ENCODE assay signal across 8 mouse cellular contexts in genomic region chr10:7681343-7682025, GRCm38 (mm10). TPM values are rescaled to one million over a fixed set of nuclear protein-coding genes. Genes with fewer than 3 reads are reported as not detected.
A peak's percentile ranks its signal among the peaks of the same experiment; 100 is the strongest.
DNase-seq lines count a peak whose midpoint lies in the region; ATAC-seq and TF ChIP-seq lines count a peak whose summit lies in the region.

No protein-coding gene starts in this region.

- H3K4me3 ChIP-seq in G1E (ENCODE audit: low read depth, low read length): peak overlapping the region; percentile 87
- H3K4me3 ChIP-seq in cerebellum, adult 2 months (replicated peaks; ENCODE audit: insufficient read depth, low read depth, low read length): peak overlapping the region; percentile 89
- H3K4me3 ChIP-seq in forebrain, embryonic 16.5 days (replicated peaks; ENCODE audit: low read length): peak overlapping the region; percentile 93
- peak overlapping the region; percentile 92 for H3K4me3 ChIP-seq in lung, embryonic 15.5 days
- peak overlapping the region; percentile 88 for H3K4me3 ChIP-seq in olfactory bulb, adult 2 months (ENCODE audit: insufficient read depth, low read depth, low read length)

- TF ChIP-seq CTCF in G1E (IDR thresholded peaks at IDR 0.05; ENCODE audit: low read depth, low read length): no peak
- TF ChIP-seq CTCF in cerebellum, adult 2 months (IDR thresholded peaks at IDR 0.05; ENCODE audit: borderline replicate concordance, insufficient read depth, low read depth, low read length): peak; percentile 17; the same call in 1 of the 2 replicates
- TF ChIP-seq CTCF in olfactory bulb, adult 2 months (IDR thresholded peaks at IDR 0.05; ENCODE audit: insufficient read depth, low read depth, low read length): no peak

- peak; percentile 74 for DNase-seq in G1E (ENCODE audit: low spot score)
- peak; percentile 73 to 78 for DNase-seq in cerebellum, adult 2 months
- peak; percentile 77 to 83 for DNase-seq in heart, postnatal 36 days
- DNase-seq in layer of hippocampus, adult 8-10 months (ENCODE audit: low spot score in 2 of 2): peak; percentile 26 to 28
- peak; percentile 38 to 59 for DNase-seq in thymus, adult 18-20 months

- H3K9me3 ChIP-seq in G1E (replicated peaks): no peaks in the 10 kb centered on the region
- H3K9me3 ChIP-seq in forebrain, embryonic 16.5 days (ENCODE audit: control insufficient read depth, low read length): no peaks in the 10 kb centered on the region
- H3K9me3 ChIP-seq in lung, embryonic 15.5 days: no peaks in the 10 kb centered on the region

- 1% methylated on average over 61 of the region's 64 CpGs for WGBS in cerebellum, adult 2 months
- under 1% methylated on average over 48 of the region's 64 CpGs for WGBS in forebrain, embryonic 16.5 days
- WGBS in lung, embryonic 15.5 days: under 1% methylated on average over 61 of the region's 64 CpGs
- under 1% methylated on average over 64 of the region's 64 CpGs for WGBS in olfactory bulb, adult 2 months

- H3K9ac ChIP-seq in forebrain, embryonic 16.5 days (replicated peaks; ENCODE audit: low read depth, low read length): peak overlapping the region; percentile 98
- H3K9ac ChIP-seq in lung, embryonic 15.5 days: peak overlapping the region; percentile 99

- intact Hi-C loops in heart, postnatal 36 days (cut with DNase I): loop anchor here (1.0 to 5.0 kb wide), 4 partner anchors 18 to 209 kb away; partner anchors contain the start of gene Ulbp1

- H3K27ac ChIP-seq in cerebellum, adult 2 months (ENCODE audit: insufficient read depth, low read length): peak overlapping the region; percentile 96
- peak overlapping the region; percentile 95 for H3K27ac ChIP-seq in forebrain, embryonic 16.5 days (ENCODE audit: low read length)
- H3K27ac ChIP-seq in lung, embryonic 15.5 days: peak overlapping the region; percentile 98
- H3K27ac ChIP-seq in olfactory bulb, adult 2 months (ENCODE audit: insufficient read depth, low read depth, low read length): peak overlapping the region; percentile 17; the same call in 1 of the 2 replicates

- peak overlapping the region; percentile 47 for H3K4me2 ChIP-seq in forebrain, embryonic 16.5 days (ENCODE audit: low read length)
- H3K4me2 ChIP-seq in lung, embryonic 15.5 days: peak overlapping the region; percentile 77

- H3K27me3 ChIP-seq in G1E (ENCODE audit: insufficient read depth, low read length): no peaks in the 10 kb centered on the region
- H3K27me3 ChIP-seq in cerebellum, adult 2 months (ENCODE audit: control insufficient read depth, insufficient read depth, low read length): no peaks in the 10 kb centered on the region
- H3K27me3 ChIP-seq in forebrain, embryonic 16.5 days (replicated peaks; ENCODE audit: control insufficient read depth, insufficient read depth, low read length): no peaks in the 10 kb centered on the region
- no peaks in the 10 kb centered on the region for H3K27me3 ChIP-seq in lung, embryonic 15.5 days

- ATAC-seq in G1E (ENCODE audit: extremely low read depth, insufficient number of reproducible peaks, low FRiP score, poor library complexity, severe bottlenecking): peak; percentile 48
- ATAC-seq in forebrain, embryonic 16.5 days: peak; percentile 77
- ATAC-seq in lung, embryonic 15.5 days (ENCODE audit: borderline replicate concordance, extremely low read depth, low FRiP score, low TSS enrichment): peak; percentile 91

- peaks cover 51% of the 10 kb centered on the region for H3K36me3 ChIP-seq in G1E (replicated peaks)
- H3K36me3 ChIP-seq in forebrain, embryonic 16.5 days (ENCODE audit: control insufficient read depth, insufficient read depth): peaks cover 7% of the 10 kb centered on the region
- peaks cover 26% of the 10 kb centered on the region for H3K36me3 ChIP-seq in lung, embryonic 15.5 days

- TF ChIP-seq POLR2A in cerebellum, adult 2 months (IDR thresholded peaks at IDR 0.05; ENCODE audit: borderline replicate concordance, insufficient read depth, low read length): no peak
- TF ChIP-seq POLR2A in olfactory bulb, adult 2 months (IDR thresholded peaks at IDR 0.05; ENCODE audit: insufficient read depth, low read depth, low read length): no peak

- peaks cover 49% of the 10 kb centered on the region for H3K4me1 ChIP-seq in G1E (ENCODE audit: insufficient read depth, low read depth, low read length)
- peaks cover 15% of the 10 kb centered on the region; the same call in 1 of the 2 replicates for H3K4me1 ChIP-seq in cerebellum, adult 2 months (ENCODE audit: control insufficient read depth, insufficient read depth, low read length)
- peaks cover 34% of the 10 kb centered on the region for H3K4me1 ChIP-seq in forebrain, embryonic 16.5 days (replicated peaks; ENCODE audit: control insufficient read depth, insufficient read depth, low read length)
- H3K4me1 ChIP-seq in lung, embryonic 15.5 days: peaks cover 25% of the 10 kb centered on the region
- H3K4me1 ChIP-seq in olfactory bulb, adult 2 months (ENCODE audit: control insufficient read depth, insufficient read depth, low read length): peaks cover 10% of the 10 kb centered on the region

RNA-seq across cellular contexts. Expression of gene Lats1, which starts 0.5 kb away (rescaled TPM):
- total RNA-seq in G1E (2014; fragmentation: Nextera tagmentation) (38.0 and 41.9 TPM in 2 replicates), G1E (2017) (12.8 and 16.2 TPM in 2 replicates)
- 4.6 and 4.9 TPM in 2 replicates for polyA plus RNA-seq in G1E (2012)
- polyA plus RNA-seq in cerebellum, adult 2 months (2012; rRNA removed): 20.5 and 22.2 TPM in 2 replicates
- polyA plus RNA-seq in forebrain, embryonic 16.5 days (2015; fragmentation: Nextera tagmentation; extraction: Ambion mirVana): 11.2 and 13.0 TPM in 2 replicates
- total RNA-seq in heart, postnatal 36 days (2021): 10 to 100 TPM; 11.6 to 13.0 TPM
- total RNA-seq in layer of hippocampus, adult 8-10 months (2022): 10 to 100 TPM; 32.2 to 37.3 (median 35.2) TPM
- polyA plus RNA-seq in lung, embryonic 15.5 days (2015; fragmentation: Nextera tagmentation; extraction: Ambion mirVana): 7.1 and 7.4 TPM in 2 replicates
- polyA plus RNA-seq in olfactory bulb, adult 2 months (2012; ENCODE audit: insufficient read depth, insufficient read length, low replicate concordance, missing spikeins): 70.0 TPM in 1 of 2 replicates, not detected in the other

RNA-seq across cellular contexts. Expression of gene Pcmt1, which starts 0.5 kb away (rescaled TPM):
- 79.0 and 80.5 TPM in 2 replicates for total RNA-seq in G1E (2014; fragmentation: Nextera tagmentation)
- total RNA-seq in G1E (2017): 109 and 117 TPM in 2 replicates
- polyA plus RNA-seq in G1E (2012): 43.0 and 55.8 TPM in 2 replicates
- 146 and 151 TPM in 2 replicates for polyA plus RNA-seq in cerebellum, adult 2 months (2012; rRNA removed)
- 170 and 173 TPM in 2 replicates for polyA plus RNA-seq in forebrain, embryonic 16.5 days (2015; fragmentation: Nextera tagmentation; extraction: Ambion mirVana)
- total RNA-seq in heart, postnatal 36 days (2021): 10 to 100 TPM; 92.8 to 95.6 TPM
- total RNA-seq in layer of hippocampus, adult 8-10 months (2022): 100 to 1,000 TPM; 157 to 165 (median 159) TPM
- 122 and 128 TPM in 2 replicates for polyA plus RNA-seq in lung, embryonic 15.5 days (2015; fragmentation: Nextera tagmentation; extraction: Ambion mirVana)
- polyA plus RNA-seq in olfactory bulb, adult 2 months (2012; ENCODE audit: insufficient read depth, insufficient read length, low replicate concordance, missing spikeins): not detected in 2 replicates

RNA-seq across cellular contexts. Expression of gene Nup43, which starts 14.2 kb away (rescaled TPM):
- 47.8 and 53.4 TPM in 2 replicates for total RNA-seq in G1E (2014; fragmentation: Nextera tagmentation)
- total RNA-seq in G1E (2017): 37.9 and 40.5 TPM in 2 replicates
- polyA plus RNA-seq in G1E (2012): 1.5 and 1.8 TPM in 2 replicates
- 10.2 and 10.9 TPM in 2 replicates for polyA plus RNA-seq in cerebellum, adult 2 months (2012; rRNA removed)
- polyA plus RNA-seq in forebrain, embryonic 16.5 days (2015; fragmentation: Nextera tagmentation; extraction: Ambion mirVana): 37.0 and 38.7 TPM in 2 replicates
- 1 to 10 TPM; 5.3 to 5.5 TPM for total RNA-seq in heart, postnatal 36 days (2021)
- 1 to 10 TPM; 5.8 to 9.9 (median 7.7) TPM for total RNA-seq in layer of hippocampus, adult 8-10 months (2022)
- polyA plus RNA-seq in lung, embryonic 15.5 days (2015; fragmentation: Nextera tagmentation; extraction: Ambion mirVana): 57.2 and 59.6 TPM in 2 replicates
- not detected in 2 replicates for polyA plus RNA-seq in olfactory bulb, adult 2 months (2012; ENCODE audit: insufficient read depth, insufficient read length, low replicate concordance, missing spikeins)

RNA-seq across cellular contexts. Expression of gene Katna1, which starts 44.3 kb away (rescaled TPM):
- total RNA-seq in G1E (2014; fragmentation: Nextera tagmentation) (33.7 and 45.1 TPM in 2 replicates), G1E (2017) (55.6 and 57.0 TPM in 2 replicates)
- 1.6 and 2.7 TPM in 2 replicates for polyA plus RNA-seq in G1E (2012)
- 12.5 and 13.8 TPM in 2 replicates for polyA plus RNA-seq in cerebellum, adult 2 months (2012; rRNA removed)
- 39.8 and 45.2 TPM in 2 replicates for polyA plus RNA-seq in forebrain, embryonic 16.5 days (2015; fragmentation: Nextera tagmentation; extraction: Ambion mirVana)
- total RNA-seq in heart, postnatal 36 days (2021): 10 to 100 TPM; 11.7 to 14.2 TPM
- total RNA-seq in layer of hippocampus, adult 8-10 months (2022): 10 to 100 TPM; 14.6 to 21.1 (median 17.6) TPM
- polyA plus RNA-seq in lung, embryonic 15.5 days (2015; fragmentation: Nextera tagmentation; extraction: Ambion mirVana): 53.5 and 54.4 TPM in 2 replicates
- not detected in 2 replicates for polyA plus RNA-seq in olfactory bulb, adult 2 months (2012; ENCODE audit: insufficient read depth, insufficient read length, low replicate concordance, missing spikeins)

Comparison
In these comparisons a context has a peak if more than half of its experiments do, and no peak if none do; other contexts are left out.
1. Peak in every context shown above with its lines: DNase-seq, ATAC-seq, H3K4me3 ChIP-seq and H3K27ac ChIP-seq.
2. DNase-seq: peak in every context shown above with its lines; median percentile 80 in heart, postnatal 36 days; 76 in cerebellum, adult 2 months; 74 in G1E; 48 in thymus, adult 18-20 months; 27 in layer of hippocampus, adult 8-10 months.
3. H3K27ac ChIP-seq: peak in every context shown above with its lines; median percentile 98 in lung, embryonic 15.5 days; 96 in cerebellum, adult 2 months; 95 in forebrain, embryonic 16.5 days; 17 in olfactory bulb, adult 2 months.